Mouse (Mus musculus) heart, adult 8-10 months (tissue): ENCODE measurements around the gene Gm10972. TPM values are rescaled to one million over a fixed set of nuclear protein-coding genes. Genes with fewer than 3 reads are reported as not detected.
A peak's percentile ranks its signal among the peaks of the same experiment; 100 is the strongest.
"Not testable (repeated sequence)": the region's sequence is repeated elsewhere in the genome, so short reads cannot be mapped to it uniquely, and the experiment has no call there.

ENCODE experiments used
- DNase-seq: peaks from one replicate; pipeline ENCODE4 v3.0.0; 2022; ENCODE audit warnings: low spot score
- total RNA-seq, 4 experiments: library from RNA; stranded (reverse); gene quantifications; 2 replicates each; pipeline ENCODE4 v1.2.4; 2022

Gm10972 gene
- total RNA-seq = not detected

- not testable (repeated sequence) for DNase-seq
These were observed at the start of gene Gm10972 for GRCm38 (mm10) chr3:94642495-94643162. Gene Gm10972 (plus strand): TSS chr3:94643112.

DNA sequence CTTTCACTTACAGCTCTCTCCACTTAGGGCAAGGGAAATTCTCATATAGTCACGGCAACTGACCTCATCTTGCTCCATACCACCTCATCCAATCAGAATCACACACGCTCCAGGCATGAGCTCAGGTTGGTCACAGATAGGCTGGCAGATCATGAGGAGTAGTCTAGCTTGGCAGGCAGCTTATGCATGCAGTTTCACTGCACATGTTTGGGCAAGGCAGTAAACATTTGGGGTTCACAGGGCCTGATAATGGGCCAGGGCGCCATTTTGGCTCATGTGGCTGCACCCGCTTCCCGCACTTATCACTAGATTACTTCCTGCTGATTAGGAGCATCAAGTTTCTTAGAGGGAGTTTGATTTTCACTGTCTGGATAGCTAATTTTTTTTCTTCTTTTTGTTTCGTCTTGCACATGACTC, 47.0 kb upstream of the Gm10972 start:
- no peak for DNase-seq

GRCm38 (mm10) chr3:94597224-94597779, 45.6 kb upstream of the Gm10972 start:
- no peak for DNase-seq

- peak; percentile 49 for DNase-seq
These were observed 41.0 kb upstream of the Gm10972 start for GRCm38 (mm10) chr3:94601959-94602358.

- peak; percentile 31 for DNase-seq
These were observed 33.3 kb upstream of the Gm10972 start for GRCm38 (mm10) chr3:94609621-94610020.

DNA sequence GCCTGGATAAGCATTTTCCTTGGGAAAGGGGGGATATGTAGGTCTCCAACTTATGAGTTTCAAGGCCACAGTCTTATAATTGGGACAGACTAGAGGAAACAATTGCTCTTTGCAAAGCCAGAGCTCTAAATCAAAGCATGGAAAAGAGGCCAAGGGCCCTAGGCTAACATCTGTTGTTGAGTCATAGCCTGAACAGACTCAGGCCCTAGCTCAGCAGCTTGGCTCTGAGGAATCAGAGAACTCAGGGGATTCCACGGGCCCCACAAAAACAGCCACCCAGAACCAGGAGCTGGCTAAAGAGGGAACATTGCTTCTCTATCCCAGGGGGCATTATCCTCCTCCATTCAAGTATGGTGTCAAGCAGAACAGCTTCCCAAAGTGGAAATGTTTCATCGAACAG, 32.3 kb upstream of the Gm10972 start:
- peak; percentile 41 for DNase-seq

DNA sequence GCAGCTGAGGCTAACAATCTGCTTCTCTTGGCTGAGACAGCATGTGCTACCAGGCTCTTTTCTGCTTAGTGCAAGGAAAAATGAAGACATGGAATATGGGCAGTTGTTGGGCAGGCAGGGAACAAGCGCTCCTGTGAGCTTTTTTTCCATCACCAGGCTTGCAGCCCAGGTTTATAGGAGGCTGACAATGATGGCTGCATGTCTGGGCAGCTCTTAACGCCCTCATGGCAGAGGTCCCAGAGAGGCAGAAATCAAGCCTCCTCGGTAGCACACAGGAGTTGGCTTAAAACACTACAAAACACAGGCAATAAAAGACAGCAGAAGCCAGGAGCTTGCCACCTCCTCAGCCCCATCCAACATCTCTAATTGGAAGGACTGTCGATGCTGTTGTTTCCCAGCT, 31.6 kb upstream of the Gm10972 start:
- DNase-seq = no peak

DNA sequence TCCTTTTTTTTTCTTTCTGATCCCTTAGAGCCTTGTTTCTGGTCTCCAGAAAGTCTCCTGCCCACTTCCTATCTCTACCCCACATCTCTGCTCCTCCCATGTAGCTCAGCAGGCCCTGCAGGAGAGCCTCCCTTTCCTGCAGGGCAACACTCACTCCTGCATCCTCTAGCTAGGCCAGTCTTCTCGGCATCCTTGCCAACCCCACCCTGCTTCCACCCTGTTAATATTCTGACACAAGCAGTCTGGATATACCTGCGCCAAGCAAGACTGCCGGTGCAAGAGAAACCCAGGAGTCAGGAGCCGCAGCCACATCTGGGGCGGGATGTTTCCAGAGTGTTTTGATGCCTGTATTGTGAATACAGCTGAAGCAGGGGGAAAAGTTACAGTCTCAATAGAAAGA, 31.1 kb upstream of the Gm10972 start:
- no peak for DNase-seq

GRCm38 (mm10) chr3:94612274-94612673, 30.6 kb upstream of the Gm10972 start:
- peak; percentile 35 for DNase-seq

DNA sequence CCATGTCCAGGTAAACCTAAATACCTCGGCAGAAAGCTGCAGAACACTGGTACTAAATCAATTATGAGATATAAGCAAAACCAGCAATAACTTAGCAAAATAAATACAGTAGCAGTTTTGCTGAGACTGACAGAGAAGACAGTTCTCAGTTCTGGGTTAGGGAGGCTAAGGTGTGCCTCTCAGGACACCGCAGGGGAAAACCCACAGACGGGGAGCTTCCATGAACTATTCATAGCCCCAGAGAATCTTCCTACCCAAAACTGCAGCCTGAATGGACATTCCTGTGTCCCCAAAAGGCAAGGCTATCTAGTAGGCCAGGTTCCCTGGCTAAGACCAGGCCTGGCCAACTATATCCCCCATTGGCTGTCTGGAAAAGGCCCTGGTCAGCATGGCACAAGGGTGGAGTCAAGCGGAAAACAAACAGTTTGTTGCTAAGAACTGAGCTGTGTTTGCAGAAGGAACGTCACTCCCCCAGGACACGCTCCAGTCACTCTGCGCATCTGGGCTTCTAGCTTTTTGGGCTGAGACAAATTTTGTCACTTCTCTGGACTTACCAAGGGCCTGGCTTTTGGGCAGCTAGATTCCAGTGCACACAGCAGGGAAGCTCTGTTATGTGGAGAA, 29.5 kb upstream of the Gm10972 start:
- DNase-seq = peak; percentile 51

- peak; percentile 33 for DNase-seq
These were observed 26.2 kb upstream of the Gm10972 start for GRCm38 (mm10) chr3:94616717-94617116.

GRCm38 (mm10) chr3:94621740-94622507, 21.0 kb upstream of the Gm10972 start:
- peak; percentile 37 for DNase-seq

GRCm38 (mm10) chr3:94622550-94622949, 20.4 kb upstream of the Gm10972 start:
- DNase-seq = no peak

DNA sequence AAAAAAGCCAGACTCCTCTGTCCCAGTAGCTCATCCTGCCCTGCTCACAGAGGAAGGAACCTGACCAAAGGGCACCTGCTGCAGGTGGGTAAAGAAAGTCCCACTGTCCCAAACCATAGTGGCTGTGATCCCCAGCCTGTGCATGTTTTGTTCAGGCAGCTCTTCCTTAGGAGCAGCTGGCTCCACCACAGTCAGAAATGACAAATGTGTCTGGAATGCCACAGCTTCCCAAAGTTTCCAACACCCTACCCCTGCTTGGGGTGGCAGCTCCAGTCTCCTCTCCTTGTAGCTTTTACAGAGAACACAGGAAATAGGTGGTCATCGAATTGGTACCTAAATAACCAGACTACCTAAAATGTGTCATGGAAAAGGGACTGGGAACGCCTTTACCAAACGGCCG, 18.6 kb upstream of the Gm10972 start:
- no peak for DNase-seq

DNA sequence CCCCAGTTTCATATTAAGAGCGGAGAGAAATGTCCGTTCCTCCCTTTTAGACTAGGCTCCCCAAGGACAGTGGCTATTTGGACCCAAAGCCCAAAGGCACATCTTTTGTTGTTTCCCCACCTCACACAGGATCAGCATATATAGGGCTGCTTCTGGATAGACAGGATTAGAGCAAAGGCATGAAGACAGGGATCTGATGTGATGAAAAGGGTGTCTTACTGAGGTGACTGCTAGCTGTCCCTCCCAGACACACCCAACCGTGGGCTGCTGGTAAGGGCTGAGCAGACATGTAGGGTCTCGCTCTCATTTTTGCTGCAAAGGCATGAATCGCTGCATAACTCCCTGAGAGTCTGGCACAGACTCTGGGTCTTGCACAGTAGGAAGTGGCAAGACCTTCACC, 14.2 kb upstream of the Gm10972 start:
- DNase-seq = no peak

GRCm38 (mm10) chr3:94629876-94630275, 13.0 kb upstream of the Gm10972 start:
- DNase-seq = no peak

- no peak for DNase-seq
These were observed 6.1 kb downstream of the Gm10972 start for GRCm38 (mm10) chr3:94648755-94649590.

- DNase-seq = no peak
These were observed 7.5 kb downstream of the Gm10972 start for GRCm38 (mm10) chr3:94650409-94650808.

GRCm38 (mm10) chr3:94653967-94654366, 11.1 kb downstream of the Gm10972 start:
- not testable (repeated sequence) for DNase-seq

GRCm38 (mm10) chr3:94657852-94658739, 15.2 kb downstream of the Gm10972 start:
- not testable (repeated sequence) for DNase-seq
